Mouse (Mus musculus) lung, embryonic 14.5 days (tissue): ENCODE measurements around the gene 1810046K07Rik. TPM values are rescaled to one million over a fixed set of nuclear protein-coding genes. Genes with fewer than 3 reads are reported as not detected.

Experiments used
- ATAC-seq: fragments of 200-750 bp; cut with Nextera tagmentation; 2 replicates; pipeline ENCODE4 v1.8.0; 2017; ENCODE audit warnings: mild to moderate bottlenecking, moderate TSS enrichment, moderate library complexity; ENCODE audit not compliant: insufficient read depth
- DNase-seq: peaks from one replicate; pipeline ENCODE4 v3.0.0-alpha.2; 2015
- H3K27ac ChIP-seq: fragments of 300-500 bp; sonication (generic); 2 replicates; pipeline ENCODE4 v1.5.1; 2014; ENCODE audit warnings: low read depth, mild to moderate bottlenecking, moderate library complexity
- H3K27me3 ChIP-seq: fragments of 300-500 bp; sonication (generic); 2 replicates; pipeline ENCODE4 v1.6.1; 2014; ENCODE audit warnings: low read length, control low read depth; ENCODE audit not compliant: insufficient read depth
- H3K36me3 ChIP-seq: fragments of 300-500 bp; sonication (generic); 2 replicates; pipeline ENCODE4 v1.6.1; 2014; ENCODE audit warnings: control low read depth; ENCODE audit not compliant: insufficient read depth
- H3K4me1 ChIP-seq: fragments of 300-500 bp; sonication (generic); 2 replicates; pipeline ENCODE4 v1.6.1; 2014; ENCODE audit warnings: antibody characterized with exemption, control low read depth; ENCODE audit not compliant: insufficient read depth
- H3K4me2 ChIP-seq: fragments of 300-500 bp; sonication (generic); 2 replicates; pipeline ENCODE4 v1.6.1; 2014; ENCODE audit warnings: mild to moderate bottlenecking
- H3K4me3 ChIP-seq: fragments of 300-500 bp; sonication (generic); 2 replicates; pipeline ENCODE4 v1.5.1; 2014; ENCODE audit warnings: low read depth, low read length
- H3K9ac ChIP-seq: fragments of 300-500 bp; sonication (generic); 2 replicates; pipeline ENCODE4 v1.6.1; 2014
- H3K9me3 ChIP-seq: fragments of 300-500 bp; sonication (generic); 2 replicates; pipeline ENCODE4 v1.6.1; 2016; ENCODE audit warnings: low read depth, low read length, control low read depth
- CTCF ChIP-seq: IDR thresholded peaks from 2 replicates; pipeline ENCODE4 v1.5.1; 2016; ENCODE audit warnings: antibody characterized with exemption, low read depth
- WGBS: fragments of 180-500 bp; shearing (Covaris S2); extraction: QIAGEN DNeasy Blood & Tissue Kit; methylation state at CpG from one replicate; pipeline ENCODE4 v1.1.7; 2014; 5-methylcytosine and 5-hydroxymethylcytosine counted together
- polyA plus RNA-seq: library from polyadenylated mRNA; unstranded; fragments of >200 nt; fragmentation: Nextera tagmentation; extraction: Ambion mirVana; gene quantifications from 2 replicates; pipeline ENCODE4 v1.2.1, GENCODE M21; 2014

The 1810046K07Rik gene
- polyA plus RNA-seq, 1 experiment from 2014 or later, result not detected

- 61% methylated on average over 3 of the region's 3 CpGs for WGBS
- Histone ChIP-seq H3K27ac (no peak overlapping the region), H3K27me3 (no peaks in the 10 kb centered on the region), H3K4me1 (peaks cover 3% of the 10 kb centered on the region; the same call in 1 of the 2 replicates), H3K36me3 (no peaks in the 10 kb centered on the region), H3K4me3 (no peak overlapping the region), H3K9ac (no peak overlapping the region), H3K4me2 (no peak overlapping the region), H3K9me3 (no peaks in the 10 kb centered on the region)
- peak; percentile 16 for DNase-seq
- no peak for TF ChIP-seq CTCF
- ATAC-seq, result no peak
Observed at GRCm38 (mm10) chr9:51305146-51305545, 23.6 kb downstream of the 1810046K07Rik start.

GRCm38 (mm10) chr9:51303980-51304379, 24.7 kb downstream of the 1810046K07Rik start:
- Histone ChIP-seq H3K9me3 (no peaks in the 10 kb centered on the region), H3K27me3 (no peaks in the 10 kb centered on the region), H3K4me3 (no peak overlapping the region), H3K4me2 (no peak overlapping the region), H3K36me3 (no peaks in the 10 kb centered on the region), H3K4me1 (no peaks in the 10 kb centered on the region), H3K27ac (no peak overlapping the region), H3K9ac (no peak overlapping the region)
- ATAC-seq, result no peak
- WGBS, result 66% methylated on average over 5 of the region's 5 CpGs
- DNase-seq, result no peak
- TF ChIP-seq CTCF, result no peak

- no peak for DNase-seq
- Histone ChIP-seq H3K27ac (no peak overlapping the region), H3K9ac (no peak overlapping the region), H3K4me3 (no peak overlapping the region), H3K9me3 (no peaks in the 10 kb centered on the region; the same call in 1 of the 2 replicates), H3K36me3 (no peaks in the 10 kb centered on the region), H3K4me1 (no peaks in the 10 kb centered on the region), H3K4me2 (no peak overlapping the region), H3K27me3 (no peaks in the 10 kb centered on the region)
- WGBS, result 59% methylated on average over 8 of the region's 8 CpGs
- ATAC-seq, result no peak
- TF ChIP-seq CTCF, result no peak
Observed at GRCm38 (mm10) chr9:51293541-51293940, 35.2 kb downstream of the 1810046K07Rik start.

- peak; percentile 69 for ATAC-seq
Observed at GRCm38 (mm10) chr9:51292674-51293073, 36.0 kb downstream of the 1810046K07Rik start.

GRCm38 (mm10) chr9:51290980-51291379, 37.7 kb downstream of the 1810046K07Rik start:
- TF ChIP-seq CTCF, result no peak
- ATAC-seq, result no peak
- Histone ChIP-seq H3K4me3 (no peak overlapping the region), H3K27ac (no peak overlapping the region), H3K9me3 (no peaks in the 10 kb centered on the region; the same call in 1 of the 2 replicates), H3K4me1 (peaks cover 6% of the 10 kb centered on the region), H3K27me3 (no peaks in the 10 kb centered on the region), H3K9ac (no peak overlapping the region), H3K4me2 (no peak overlapping the region), H3K36me3 (no peaks in the 10 kb centered on the region)
- 75% methylated on average over 4 of the region's 4 CpGs for WGBS
- DNase-seq, result no peak

More at GRCm38 (mm10) chr9:51292674-51293073, 36.0 kb downstream of the 1810046K07Rik start:
- H3K4me3 ChIP-seq, result no peak overlapping the region
- H3K36me3 ChIP-seq, result no peaks in the 10 kb centered on the region
- peak; percentile 93 for TF ChIP-seq CTCF
- H3K27me3 ChIP-seq, result no peaks in the 10 kb centered on the region
- H3K4me1 ChIP-seq, result no peaks in the 10 kb centered on the region
- peak; percentile 97 for DNase-seq
- no peak overlapping the region for H3K27ac ChIP-seq
- no peaks in the 10 kb centered on the region; the same call in 1 of the 2 replicates for H3K9me3 ChIP-seq
- H3K4me2 ChIP-seq, result no peak overlapping the region
- no peak overlapping the region for H3K9ac ChIP-seq
- 30% methylated on average over 4 of the region's 4 CpGs for WGBS

GRCm38 (mm10) chr9:51286079-51286478, 42.6 kb downstream of the 1810046K07Rik start:
- Histone ChIP-seq H3K4me3 (no peak overlapping the region), H3K36me3 (no peaks in the 10 kb centered on the region), H3K4me2 (no peak overlapping the region), H3K27ac (no peak overlapping the region), H3K9ac (no peak overlapping the region), H3K9me3 (no peaks in the 10 kb centered on the region; the same call in 1 of the 2 replicates), H3K4me1 (peaks cover 7% of the 10 kb centered on the region), H3K27me3 (no peaks in the 10 kb centered on the region)
- 20% methylated on average over 2 of the region's 2 CpGs for WGBS
- DNase-seq (peak; percentile 65), ATAC-seq (peak; percentile 77)
- no peak for TF ChIP-seq CTCF

GRCm38 (mm10) chr9:51278500-51279381, 50.0 kb downstream of the 1810046K07Rik start, which contains the start of gene Colca2:
Gene Colca2, minus strand, starts transcription at chr9:51278569.
- WGBS, result under 1% methylated on average over 53 of the region's 53 CpGs
- peak; percentile 51 for TF ChIP-seq CTCF
- Histone ChIP-seq H3K27me3 (no peaks in the 10 kb centered on the region), H3K4me1 (peaks cover 9% of the 10 kb centered on the region; the same call in 1 of the 2 replicates), H3K27ac (peak within 1 kb of the TSS; percentile 83), H3K9me3 (no peaks in the 10 kb centered on the region), H3K4me3 (peak within 1 kb of the TSS; percentile 58), H3K9ac (peak within 1 kb of the TSS; percentile 74), H3K36me3 (no peaks in the 10 kb centered on the region), H3K4me2 (peak within 1 kb of the TSS; percentile 90)
- ATAC-seq (peak; percentile 98), DNase-seq (peak; percentile 94)
